Mouse (Mus musculus): ENCODE data around the gene Ppp2r2c. TPM values are rescaled to one million over a fixed set of nuclear protein-coding genes. Genes with fewer than 3 reads are reported as not detected.

Gene Ppp2r2c
- polyA plus RNA-seq, 1 experiment from 2014 or later, result 0.31 TPM

- H3K27ac ChIP-seq, result no peak overlapping the region
- ATAC-seq (ENCODE audit: insufficient number of reproducible peaks, insufficient read depth, low FRiP score, low TSS enrichment, low read depth), result no peak
Measured at GRCm38 (mm10) chr5:36910980-36911379, 42.7 kb downstream of the Ppp2r2c start.

DNA sequence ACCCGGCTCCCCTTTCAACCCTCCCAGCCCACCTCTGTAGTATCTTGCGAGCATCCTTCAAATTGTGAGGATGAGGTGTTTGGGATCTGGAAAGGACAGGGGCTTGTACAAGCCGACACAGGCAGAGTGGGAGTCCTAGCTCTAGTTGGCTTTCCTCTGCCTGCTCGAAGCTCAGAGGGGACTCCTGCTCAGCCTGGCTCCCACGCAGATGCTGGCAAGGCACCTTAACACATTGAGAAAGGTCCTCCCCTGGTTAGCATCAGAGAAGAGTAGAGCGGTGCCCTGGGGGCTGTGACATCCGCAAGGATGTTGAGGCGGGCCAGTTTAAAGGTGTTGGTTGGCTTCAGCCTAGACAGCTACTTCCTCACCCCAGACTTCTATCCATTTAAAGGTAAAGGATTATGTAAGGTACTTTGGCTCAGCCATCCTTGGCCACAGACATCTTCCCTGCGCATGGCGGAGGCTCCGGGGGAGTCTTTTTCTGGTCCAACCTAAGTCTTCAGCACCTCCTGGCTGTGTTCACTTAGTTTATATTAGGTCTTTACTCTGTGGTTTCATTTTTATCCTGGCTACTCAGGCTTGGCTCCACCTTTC lies 43.5 kb downstream of the Ppp2r2c start:
- peaks cover 15% of the 10 kb centered on the region for H3K4me1 ChIP-seq (replicated peaks)
- H3K36me3 ChIP-seq, result no peaks in the 10 kb centered on the region
- WGBS, result 54% methylated on average over 11 of the region's 11 CpGs
- no peak overlapping the region for H3K9ac ChIP-seq (replicated peaks)
- no peak overlapping the region for H3K27ac ChIP-seq
- H3K27me3 ChIP-seq, result peaks cover 31% of the 10 kb centered on the region
- H3K4me2 ChIP-seq, result no peak overlapping the region
- no peak for ATAC-seq (ENCODE audit: insufficient number of reproducible peaks, insufficient read depth, low FRiP score, low TSS enrichment, low read depth)
- no peak overlapping the region for H3K4me3 ChIP-seq (replicated peaks)
- H3K9me3 ChIP-seq, result no peaks in the 10 kb centered on the region

More at GRCm38 (mm10) chr5:36910980-36911379, 42.7 kb downstream of the Ppp2r2c start:
- 28% methylated on average over 7 of the region's 7 CpGs for WGBS
- H3K36me3 ChIP-seq, result no peaks in the 10 kb centered on the region
- peaks cover 29% of the 10 kb centered on the region for H3K27me3 ChIP-seq
- H3K9ac ChIP-seq (replicated peaks), result no peak overlapping the region
- H3K4me2 ChIP-seq, result no peak overlapping the region
- peaks cover 17% of the 10 kb centered on the region for H3K4me1 ChIP-seq (replicated peaks)
- no peaks in the 10 kb centered on the region for H3K9me3 ChIP-seq
- H3K4me3 ChIP-seq (replicated peaks), result no peak overlapping the region

DNA sequence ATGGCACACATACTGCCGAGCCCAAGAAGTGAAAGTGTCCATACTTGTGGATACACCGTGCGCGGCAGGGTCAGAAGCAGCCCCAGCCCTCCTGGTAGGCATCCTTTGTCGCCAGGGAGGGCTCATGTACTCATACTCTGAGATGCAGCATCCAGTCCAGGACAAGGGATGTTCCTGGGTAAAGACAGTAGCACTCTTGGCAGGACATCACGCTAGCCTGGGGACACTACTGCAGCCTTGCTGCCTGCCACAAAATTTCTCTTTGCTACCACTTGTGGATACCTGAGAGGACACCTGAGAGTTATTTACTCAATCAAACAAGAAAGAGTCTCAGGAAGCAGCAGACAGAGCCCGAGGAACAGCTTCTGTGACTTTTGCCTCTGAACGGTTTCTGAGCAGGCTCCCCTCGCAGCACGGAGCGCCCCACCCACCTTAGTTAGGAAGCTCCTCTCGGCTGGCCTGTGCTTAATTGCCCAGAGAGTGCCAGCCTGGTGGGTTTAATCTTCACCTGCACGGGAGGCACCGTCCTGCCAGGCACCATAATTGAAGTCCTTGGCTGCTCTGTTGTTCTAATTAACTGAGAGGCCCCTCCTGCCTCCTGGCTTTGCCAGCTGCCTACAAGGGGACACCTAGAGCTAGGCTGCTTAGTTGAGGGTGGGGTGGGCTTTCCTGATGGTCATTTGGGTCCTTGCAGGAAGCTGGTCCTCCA lies 44.4 kb downstream of the Ppp2r2c start:
- Histone ChIP-seq H3K9ac (replicated peaks) (no peak overlapping the region), H3K27me3 (peaks cover 34% of the 10 kb centered on the region), H3K4me3 (replicated peaks) (no peak overlapping the region), H3K4me1 (replicated peaks) (peaks cover 6% of the 10 kb centered on the region), H3K27ac (no peak overlapping the region), H3K4me2 (no peak overlapping the region), H3K36me3 (no peaks in the 10 kb centered on the region), H3K9me3 (no peaks in the 10 kb centered on the region)
- no peak for ATAC-seq (ENCODE audit: insufficient number of reproducible peaks, insufficient read depth, low FRiP score, low TSS enrichment, low read depth)
- WGBS, result 54% methylated on average over 14 of the region's 14 CpGs

DNA sequence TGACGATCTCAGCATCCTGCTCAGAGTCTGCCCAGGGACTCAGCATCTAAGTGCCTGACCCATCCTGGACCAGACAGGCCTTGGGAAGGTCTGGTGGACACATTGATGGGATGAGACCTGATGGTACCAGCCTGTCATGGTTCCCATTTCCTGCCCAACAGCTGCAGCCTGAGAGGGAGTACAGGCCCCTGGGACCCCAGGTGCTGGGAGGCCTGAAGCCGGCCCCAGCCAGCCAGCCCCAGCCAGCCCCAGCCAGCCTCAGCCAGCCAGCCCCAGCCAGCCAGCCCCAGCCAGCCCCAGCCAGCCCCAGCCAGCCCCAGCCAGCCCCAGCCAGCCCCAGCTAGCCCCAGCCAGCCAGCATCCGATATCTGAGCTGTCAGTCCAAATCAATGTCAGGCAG lies 46.9 kb downstream of the Ppp2r2c start:
- Histone ChIP-seq H3K36me3 (no peaks in the 10 kb centered on the region), H3K4me3 (replicated peaks) (no peak overlapping the region), H3K4me1 (replicated peaks) (0 out of 2 replicates have a peak, but pooled peaks cover 12% of the 10 kb centered on the region), H3K9me3 (no peaks in the 10 kb centered on the region), H3K4me2 (no peak overlapping the region), H3K27ac (no peak overlapping the region), H3K9ac (replicated peaks) (no peak overlapping the region), H3K27me3 (peaks cover 32% of the 10 kb centered on the region)
- 81% methylated on average over 3 of the region's 3 CpGs for WGBS
- ATAC-seq (ENCODE audit: insufficient number of reproducible peaks, insufficient read depth, low FRiP score, low TSS enrichment, low read depth), result no peak

DNA sequence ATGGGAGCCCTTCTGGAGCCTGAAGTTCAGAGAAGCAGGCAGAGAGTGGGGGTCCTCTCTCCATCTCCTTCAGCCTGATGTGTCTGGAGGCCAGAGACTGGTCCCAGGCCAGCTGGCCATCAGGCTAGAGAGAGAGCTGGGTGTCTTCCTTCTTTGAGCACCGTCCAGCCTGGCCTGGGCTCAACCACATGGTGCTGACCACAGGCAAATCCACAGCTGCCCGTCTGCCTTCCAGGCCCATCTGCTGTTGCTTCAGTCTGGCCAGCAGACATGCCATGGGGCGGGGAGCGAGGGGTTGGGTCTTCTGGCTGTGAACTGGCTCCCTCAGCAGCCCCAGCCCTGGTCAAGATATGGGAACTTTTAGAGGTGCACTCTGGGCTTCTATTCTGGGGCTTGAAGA lies 48.3 kb downstream of the Ppp2r2c start:
- H3K9me3 ChIP-seq, result no peaks in the 10 kb centered on the region
- 88% methylated on average over 4 of the region's 4 CpGs for WGBS
- H3K27ac ChIP-seq, result no peak overlapping the region
- H3K4me2 ChIP-seq, result no peak overlapping the region
- H3K9ac ChIP-seq (replicated peaks), result no peak overlapping the region
- ATAC-seq (ENCODE audit: insufficient number of reproducible peaks, insufficient read depth, low FRiP score, low TSS enrichment, low read depth), result no peak
- peaks cover 21% of the 10 kb centered on the region for H3K27me3 ChIP-seq
- H3K4me1 ChIP-seq (replicated peaks), result 0 out of 2 replicates have a peak, but pooled peaks cover 12% of the 10 kb centered on the region
- no peak overlapping the region for H3K4me3 ChIP-seq (replicated peaks)
- H3K36me3 ChIP-seq, result no peaks in the 10 kb centered on the region

DNA sequence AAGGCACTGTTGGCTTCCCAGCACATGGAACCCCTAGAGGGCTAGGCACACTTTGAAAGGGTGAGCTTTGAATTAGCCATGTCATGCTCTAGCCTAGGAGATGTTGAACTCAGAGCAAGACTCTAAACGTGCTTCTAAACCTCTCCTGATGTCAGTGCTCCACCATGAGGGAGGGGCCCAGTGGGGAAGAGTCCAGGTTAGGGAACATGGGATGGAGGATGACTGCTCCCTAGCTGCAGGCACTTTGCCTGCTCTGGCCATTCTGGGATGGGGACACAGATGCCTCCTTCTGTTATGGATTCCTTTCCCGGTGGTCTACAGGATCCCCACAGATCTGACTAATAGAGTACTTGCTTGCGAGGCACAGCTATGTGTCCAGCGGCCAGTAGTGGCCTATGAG lies 48.9 kb downstream of the Ppp2r2c start:
- H3K27ac ChIP-seq, result no peak overlapping the region
- WGBS, result 82% methylated on average over 4 of the region's 4 CpGs
- ATAC-seq (ENCODE audit: insufficient number of reproducible peaks, insufficient read depth, low FRiP score, low TSS enrichment, low read depth), result no peak

GRCm38 (mm10) chr5:36918016-36918415 lies 49.7 kb downstream of the Ppp2r2c start:
- Histone ChIP-seq H3K36me3 (no peaks in the 10 kb centered on the region), H3K9ac (replicated peaks) (no peak overlapping the region), H3K27me3 (peaks cover 14% of the 10 kb centered on the region; the same call in 1 of the 2 replicates), H3K4me1 (replicated peaks) (0 out of 2 replicates have a peak, but pooled peaks cover 11% of the 10 kb centered on the region), H3K4me3 (replicated peaks) (no peak overlapping the region), H3K27ac (no peak overlapping the region), H3K9me3 (no peaks in the 10 kb centered on the region), H3K4me2 (no peak overlapping the region)
- ATAC-seq (ENCODE audit: insufficient number of reproducible peaks, insufficient read depth, low FRiP score, low TSS enrichment, low read depth), result no peak
- 77% methylated on average over 7 of the region's 7 CpGs for WGBS

More for the DNA sequence above, 48.9 kb downstream of the Ppp2r2c start:
- H3K4me3 ChIP-seq (replicated peaks), result no peak overlapping the region
- no peak overlapping the region for H3K4me2 ChIP-seq
- peaks cover 15% of the 10 kb centered on the region for H3K27me3 ChIP-seq
- no peak overlapping the region for H3K9ac ChIP-seq (replicated peaks)
- no peaks in the 10 kb centered on the region for H3K9me3 ChIP-seq
- H3K4me1 ChIP-seq (replicated peaks), result 0 out of 2 replicates have a peak, but pooled peaks cover 12% of the 10 kb centered on the region
- no peaks in the 10 kb centered on the region for H3K36me3 ChIP-seq

DNA sequence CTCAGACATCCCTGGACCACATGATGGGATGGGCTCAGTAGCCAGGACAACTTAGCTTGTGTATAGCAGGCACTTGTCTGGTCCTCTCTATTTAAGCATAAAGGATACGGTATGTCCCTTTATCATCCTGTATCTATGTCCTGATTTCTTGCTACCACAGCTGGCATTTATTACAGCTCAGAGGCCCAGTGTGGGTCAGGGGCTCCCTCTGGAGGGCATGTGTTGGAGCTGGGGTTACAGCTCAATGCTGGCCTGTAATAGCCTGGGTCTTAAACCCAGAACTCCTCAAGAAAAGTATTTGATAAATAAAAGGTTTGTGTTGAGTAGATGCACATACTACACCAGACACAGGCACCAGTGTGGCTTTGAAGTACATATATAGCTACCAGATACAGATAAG lies 51.8 kb downstream of the Ppp2r2c start:
- ATAC-seq (ENCODE audit: insufficient number of reproducible peaks, insufficient read depth, low FRiP score, low TSS enrichment, low read depth), result no peak
- H3K27me3 ChIP-seq, result peaks cover 16% of the 10 kb centered on the region; the same call in 1 of the 2 replicates
- no peak overlapping the region for H3K4me3 ChIP-seq (replicated peaks)
- H3K27ac ChIP-seq, result no peak overlapping the region
- no peak overlapping the region for H3K4me2 ChIP-seq
- 31% methylated on average over 1 of the region's 1 CpGs for WGBS
- no peaks in the 10 kb centered on the region for H3K36me3 ChIP-seq
- H3K9ac ChIP-seq (replicated peaks), result no peak overlapping the region
- 0 out of 2 replicates have a peak, but pooled peaks cover 9% of the 10 kb centered on the region for H3K4me1 ChIP-seq (replicated peaks)
- no peaks in the 10 kb centered on the region for H3K9me3 ChIP-seq

- 0 out of 2 replicates have a peak, but pooled peaks cover 9% of the 10 kb centered on the region for H3K4me1 ChIP-seq (replicated peaks)
- ATAC-seq (ENCODE audit: insufficient number of reproducible peaks, insufficient read depth, low FRiP score, low TSS enrichment, low read depth), result no peak
- H3K4me2 ChIP-seq, result no peak overlapping the region
- no peaks in the 10 kb centered on the region for H3K36me3 ChIP-seq
- no peak overlapping the region for H3K9ac ChIP-seq (replicated peaks)
- H3K27ac ChIP-seq, result no peak overlapping the region
- H3K27me3 ChIP-seq, result peaks cover 22% of the 10 kb centered on the region; the same call in 1 of the 2 replicates
- H3K4me3 ChIP-seq (replicated peaks), result no peak overlapping the region
- H3K9me3 ChIP-seq, result no peaks in the 10 kb centered on the region
- 83% methylated on average over 1 of the region's 1 CpGs for WGBS
Measured at GRCm38 (mm10) chr5:36921871-36922270, 53.6 kb downstream of the Ppp2r2c start.

DNA sequence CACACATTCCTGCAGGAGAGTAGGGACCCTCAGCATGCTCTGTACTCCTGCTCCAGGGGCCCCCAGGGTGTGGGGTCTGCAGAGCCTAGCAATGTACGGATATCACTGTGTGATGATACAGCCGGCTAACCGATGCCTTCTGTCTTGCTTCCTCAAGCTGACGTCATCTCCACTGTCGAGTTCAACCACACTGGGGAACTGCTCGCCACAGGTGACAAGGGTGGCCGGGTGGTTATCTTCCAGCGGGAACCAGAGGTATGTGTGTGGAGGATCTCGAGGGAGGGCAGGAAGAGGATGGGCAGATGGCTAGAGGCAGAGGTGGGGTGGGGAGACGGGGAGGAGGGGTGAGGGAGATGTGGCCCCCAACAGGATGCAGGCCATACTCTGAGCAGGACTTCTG lies 54.5 kb downstream of the Ppp2r2c start:
- ATAC-seq (ENCODE audit: insufficient number of reproducible peaks, insufficient read depth, low FRiP score, low TSS enrichment, low read depth), result no peak
- Histone ChIP-seq H3K36me3 (no peaks in the 10 kb centered on the region), H3K9me3 (no peaks in the 10 kb centered on the region), H3K27ac (no peak overlapping the region), H3K27me3 (peaks cover 20% of the 10 kb centered on the region; the same call in 1 of the 2 replicates), H3K4me2 (no peak overlapping the region), H3K9ac (replicated peaks) (no peak overlapping the region), H3K4me1 (replicated peaks) (0 out of 2 replicates have a peak, but pooled peaks cover 9% of the 10 kb centered on the region), H3K4me3 (replicated peaks) (no peak overlapping the region)
- WGBS, result 75% methylated on average over 10 of the region's 10 CpGs

GRCm38 (mm10) chr5:36923826-36924700 lies 55.8 kb downstream of the Ppp2r2c start:
- no peak overlapping the region for H3K4me3 ChIP-seq (replicated peaks)
- WGBS, result 48% methylated on average over 11 of the region's 11 CpGs
- H3K36me3 ChIP-seq, result no peaks in the 10 kb centered on the region

More at GRCm38 (mm10) chr5:36923826-36924700, 55.8 kb downstream of the Ppp2r2c start:
- no peak for ATAC-seq (ENCODE audit: insufficient number of reproducible peaks, insufficient read depth, low FRiP score, low TSS enrichment, low read depth)
- H3K27me3 ChIP-seq, result peaks cover 17% of the 10 kb centered on the region; the same call in 1 of the 2 replicates
- H3K27ac ChIP-seq, result no peak overlapping the region
- H3K9me3 ChIP-seq, result no peaks in the 10 kb centered on the region
- no peak overlapping the region for H3K9ac ChIP-seq (replicated peaks)
- 0 out of 2 replicates have a peak, but pooled peaks cover 4% of the 10 kb centered on the region for H3K4me1 ChIP-seq (replicated peaks)
- no peak overlapping the region for H3K4me2 ChIP-seq
